Mouse (Mus musculus): ENCODE measurements at regions not wholly inside any gene's neighbourhood (a gene's known extent, or its start where the extent isn't known, plus 50 kb on each side); places are given as distances from the start of the nearest gene placed in this dataset.

DNA sequence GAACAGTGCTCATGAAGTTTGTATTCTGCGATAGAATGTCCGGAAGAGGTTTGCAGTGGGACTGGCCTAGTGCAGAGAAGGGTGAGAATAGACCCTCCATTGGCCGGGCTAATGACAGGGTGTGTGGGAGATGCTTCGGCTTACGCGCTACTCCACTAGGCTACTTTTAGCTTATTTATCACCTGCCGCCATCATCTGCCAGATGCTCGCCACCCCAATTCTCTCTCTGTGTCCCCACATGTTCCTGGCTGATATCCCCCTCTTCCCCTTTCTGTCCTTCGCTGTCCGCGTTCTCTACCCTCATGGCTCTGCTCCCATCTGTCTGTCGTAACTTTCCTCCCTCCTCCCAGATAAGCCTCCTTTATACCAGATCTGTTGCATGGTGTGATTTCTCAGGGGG lies 50.1 kb upstream of the Mdm1 start:
- peaks cover 2% of the 10 kb centered on the region for H3K9me3 ChIP-seq (replicated peaks; ENCODE audit: low read length)
- no peak overlapping the region for H3K4me2 ChIP-seq (ENCODE audit: insufficient read depth, low read depth, poor library complexity, severe bottlenecking)
- no peak for DNase-seq (ENCODE audit: extremely low read depth)
- in situ Hi-C loops (cut with MboI; ENCODE audit: low pct_ligation_motif_present, low pct_unique_long_range_greater_than_20kb, low sequenced_read_pairs) (no loop called here), dilution Hi-C loops (cut with MboI; ENCODE audit: extremely low pct_ligation_motif_present, extremely low pct_unique_long_range_greater_than_20kb, low sequenced_read_pairs) (no loop called here)
- no peaks in the 10 kb centered on the region for H3K79me2 ChIP-seq (replicated peaks; ENCODE audit: control insufficient read depth, extremely low read depth, insufficient read depth, poor library complexity, severe bottlenecking)
- no peak overlapping the region for H3K4me3 ChIP-seq (replicated peaks in 1 of 3; ENCODE audit: low read depth in 2 of 3, low read length in 2 of 3, poor library complexity in 1 of 3)
- no peaks in the 10 kb centered on the region for H3K27me3 ChIP-seq (replicated peaks)
- H3K36me3 ChIP-seq (replicated peaks in 1 of 2; ENCODE audit: control insufficient read depth in 1 of 2, insufficient read depth in 1 of 2, low read length in 1 of 2): no peaks in the 10 kb centered on the region
- H3K4me1 ChIP-seq (ENCODE audit: control insufficient read depth in 1 of 2, insufficient read depth in 2 of 2): peaks cover 15 to 53% of the 10 kb centered on the region in 2 experiments
- no peak overlapping the region for H3K9ac ChIP-seq (ENCODE audit: insufficient read depth, low read depth)
- no peak for TF ChIP-seq HCFC1 (IDR thresholded peaks at IDR 0.05; ENCODE audit: low read depth, low read length)
- TF ChIP-seq TBP (conservative IDR thresholded peaks at IDR 0.05; ENCODE audit: low read depth, low read length): no peak
- TF ChIP-seq MAFK (IDR thresholded peaks at IDR 0.05; ENCODE audit: insufficient replicate concordance, low read length): no peak
- TF ChIP-seq MYC (IDR thresholded peaks at IDR 0.05; ENCODE audit: low read depth, low read length): no peak
- TF ChIP-seq JUN (IDR thresholded peaks at IDR 0.05; ENCODE audit: insufficient read depth, low read depth, low read length): no peak
- no peak for TF ChIP-seq MAX (IDR thresholded peaks at IDR 0.05; ENCODE audit: low read length)
- TF ChIP-seq NELFE (IDR thresholded peaks at IDR 0.05; ENCODE audit: low read depth, low read length): no peak
- TF ChIP-seq CTCF (conservative IDR thresholded peaks at IDR 0.05 in 1 of 2, IDR thresholded peaks at IDR 0.05 in 1 of 2; ENCODE audit: low read depth in 2 of 2, low read length in 2 of 2): no peak
- H3K27ac ChIP-seq (ENCODE audit: insufficient read depth, low read depth): no peak overlapping the region

Data from CH12.LX (cell line).